In the genomic region with DNA sequence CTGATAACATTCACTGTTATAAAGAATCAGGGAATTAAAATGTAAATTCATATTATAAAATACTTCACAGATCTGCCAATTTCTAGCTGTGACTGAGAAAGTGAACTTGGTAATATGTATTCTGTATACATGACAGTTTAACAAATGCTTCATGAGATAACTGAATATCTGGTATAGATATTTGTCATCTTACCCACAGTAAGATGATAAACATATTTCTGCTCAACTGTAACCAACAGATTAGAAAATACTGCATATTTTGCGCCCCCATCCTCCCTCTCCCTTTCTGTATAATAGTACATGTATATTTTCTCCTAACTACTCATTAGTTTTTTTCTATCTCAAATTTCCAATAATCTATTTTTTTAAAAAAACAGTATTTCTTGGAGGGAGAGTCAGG, we compare ENCODE assay signal across 27 mouse cellular contexts.
"Had no signal": no experiment of that assay in that cellular context is flagged by ENCODE, and none has a peak within 500 bp of the region (broad histone marks: within the 10 kb centered on the region; RNA-seq: fewer than 3 reads in every experiment).

No protein-coding gene starts in this region.

- H3K36me3 ChIP-seq: limb, embryonic 10.5 days; limb, embryonic 12.5 days; limb, embryonic 13.5 days; limb, embryonic 15.5 days; liver, embryonic 12.5 days; liver, embryonic 13.5 days; liver, embryonic 15.5 days; lung, embryonic 15.5 days; midbrain, embryonic 10.5 days; midbrain, embryonic 12.5 days; midbrain, embryonic 13.5 days; midbrain, embryonic 15.5 days had no signal

- DNase-seq: left cerebral cortex, postnatal 4 days; liver; liver, embryonic 13.5 days; liver, postnatal 0 days; lung, adult 18-20 months; lung, adult 2 months; lung, embryonic 14.5 days; lung, postnatal 10 days; lung, postnatal 14 days; lung, postnatal 36 days; lung, postnatal 4 days; midbrain, embryonic 14.5 days had no signal

- H3K4me3 ChIP-seq: limb, embryonic 10.5 days; limb, embryonic 12.5 days; limb, embryonic 13.5 days; limb, embryonic 15.5 days; liver, embryonic 12.5 days; liver, embryonic 13.5 days; liver, embryonic 15.5 days; lung, embryonic 15.5 days; megakaryocyte, embryonic 14.5 days; midbrain, embryonic 10.5 days; midbrain, embryonic 12.5 days; midbrain, embryonic 13.5 days; midbrain, embryonic 15.5 days; myocyte had no signal

- H3K27ac ChIP-seq: limb, embryonic 10.5 days; limb, embryonic 12.5 days; limb, embryonic 13.5 days; limb, embryonic 15.5 days; liver, embryonic 12.5 days; liver, embryonic 13.5 days; liver, embryonic 14.5 days; liver, embryonic 15.5 days; lung, embryonic 15.5 days; macrophage; midbrain, embryonic 10.5 days; midbrain, embryonic 12.5 days; midbrain, embryonic 13.5 days; midbrain, embryonic 15.5 days had no signal

- H3K27me3 ChIP-seq: limb, embryonic 12.5 days; limb, embryonic 13.5 days; limb, embryonic 15.5 days; liver, embryonic 12.5 days; liver, embryonic 13.5 days; liver, embryonic 15.5 days; lung, embryonic 15.5 days; megakaryocyte, embryonic 14.5 days; midbrain, embryonic 12.5 days; midbrain, embryonic 13.5 days; midbrain, embryonic 15.5 days had no signal

- H3K4me1 ChIP-seq: limb, embryonic 10.5 days; limb, embryonic 12.5 days; limb, embryonic 13.5 days; limb, embryonic 15.5 days; liver, embryonic 12.5 days; liver, embryonic 13.5 days; liver, embryonic 15.5 days; lung, embryonic 15.5 days; megakaryocyte, embryonic 14.5 days; midbrain, embryonic 10.5 days; midbrain, embryonic 12.5 days; midbrain, embryonic 13.5 days; midbrain, embryonic 15.5 days had no signal

- H3K9ac ChIP-seq: limb, embryonic 12.5 days; limb, embryonic 13.5 days; limb, embryonic 15.5 days; liver, embryonic 12.5 days; liver, embryonic 13.5 days; liver, embryonic 14.5 days; liver, embryonic 15.5 days; liver, postnatal 0 days; lung, embryonic 14.5 days; lung, embryonic 15.5 days; midbrain, embryonic 12.5 days; midbrain, embryonic 13.5 days; midbrain, embryonic 15.5 days had no signal

- H3K9me3 ChIP-seq: limb, embryonic 10.5 days; limb, embryonic 12.5 days; limb, embryonic 13.5 days; limb, embryonic 15.5 days; liver, embryonic 12.5 days; liver, embryonic 13.5 days; liver, embryonic 15.5 days; lung, embryonic 15.5 days; megakaryocyte, embryonic 14.5 days; midbrain, embryonic 10.5 days; midbrain, embryonic 12.5 days; midbrain, embryonic 13.5 days; midbrain, embryonic 15.5 days had no signal
